Mouse (Mus musculus): Measurements from ENCODE around the gene Gm9821. TPM values are rescaled to one million over a fixed set of nuclear protein-coding genes. Genes with fewer than 3 reads are reported as not detected.

Gm9821 gene
- polyA plus RNA-seq, 1 experiment from 2014 or later = 0.49 TPM

- 89% methylated on average over 7 of the region's 7 CpGs for WGBS
- H3K27me3 ChIP-seq (ENCODE audit: control insufficient read depth, insufficient read depth, low read length) = no peaks in the 10 kb centered on the region
- H3K36me3 ChIP-seq (ENCODE audit: control insufficient read depth, insufficient read depth, low read length) = peaks cover 73% of the 10 kb centered on the region
- H3K9me3 ChIP-seq (ENCODE audit: control insufficient read depth, low read length) = no peaks in the 10 kb centered on the region
- H3K4me1 ChIP-seq (ENCODE audit: control insufficient read depth, insufficient read depth, low read length) = no peaks in the 10 kb centered on the region
- no peak overlapping the region for H3K4me2 ChIP-seq (replicated peaks; ENCODE audit: low read depth, low read length)
- H3K27ac ChIP-seq (ENCODE audit: low read depth, low read length) = no peak overlapping the region
- H3K9ac ChIP-seq (ENCODE audit: low read depth, low read length) = no peak overlapping the region
- ATAC-seq (ENCODE audit: low FRiP score, low TSS enrichment) = no peak
- no peak overlapping the region for H3K4me3 ChIP-seq (ENCODE audit: low read length)
These were observed 32.0 kb upstream of the Gm9821 start for GRCm38 (mm10) chr2:91913328-91914110.

GRCm38 (mm10) chr2:91916346-91916977 lies 29.0 kb upstream of the Gm9821 start:
- Histone ChIP-seq H3K27me3 (ENCODE audit: control insufficient read depth, insufficient read depth, low read length) (peaks cover 2% of the 10 kb centered on the region), H3K4me1 (ENCODE audit: control insufficient read depth, insufficient read depth, low read length) (peaks cover 2% of the 10 kb centered on the region; the same call in 1 of the 2 replicates), H3K27ac (ENCODE audit: low read depth, low read length) (no peak overlapping the region), H3K9ac (ENCODE audit: low read depth, low read length) (no peak overlapping the region), H3K4me3 (ENCODE audit: low read length) (no peak overlapping the region), H3K36me3 (ENCODE audit: control insufficient read depth, insufficient read depth, low read length) (peaks cover 48% of the 10 kb centered on the region), H3K9me3 (ENCODE audit: control insufficient read depth, low read length) (no peaks in the 10 kb centered on the region), H3K4me2 (replicated peaks; ENCODE audit: low read depth, low read length) (no peak overlapping the region)
- WGBS = 91% methylated on average over 7 of the region's 7 CpGs
- ATAC-seq (ENCODE audit: low FRiP score, low TSS enrichment) = no peak

- Histone ChIP-seq H3K9me3 (ENCODE audit: control insufficient read depth, low read length) (no peaks in the 10 kb centered on the region), H3K4me3 (ENCODE audit: low read length) (no peak overlapping the region), H3K4me2 (replicated peaks; ENCODE audit: low read depth, low read length) (no peak overlapping the region), H3K27ac (ENCODE audit: low read depth, low read length) (no peak overlapping the region), H3K27me3 (ENCODE audit: control insufficient read depth, insufficient read depth, low read length) (peaks cover 9% of the 10 kb centered on the region), H3K4me1 (ENCODE audit: control insufficient read depth, insufficient read depth, low read length) (peaks cover 5% of the 10 kb centered on the region), H3K9ac (ENCODE audit: low read depth, low read length) (no peak overlapping the region), H3K36me3 (ENCODE audit: control insufficient read depth, insufficient read depth, low read length) (peaks cover 41% of the 10 kb centered on the region)
- ATAC-seq (ENCODE audit: low FRiP score, low TSS enrichment) = no peak
- WGBS = 94% methylated on average over 7 of the region's 7 CpGs
These were observed 28.4 kb upstream of the Gm9821 start for GRCm38 (mm10) chr2:91917096-91917495.

GRCm38 (mm10) chr2:91920130-91920529 lies 25.4 kb upstream of the Gm9821 start:
- Histone ChIP-seq H3K4me3 (ENCODE audit: low read length) (no peak overlapping the region), H3K9ac (ENCODE audit: low read depth, low read length) (no peak overlapping the region), H3K36me3 (ENCODE audit: control insufficient read depth, insufficient read depth, low read length) (peaks cover 22% of the 10 kb centered on the region), H3K4me1 (ENCODE audit: control insufficient read depth, insufficient read depth, low read length) (peaks cover 9% of the 10 kb centered on the region), H3K9me3 (ENCODE audit: control insufficient read depth, low read length) (no peaks in the 10 kb centered on the region), H3K27ac (ENCODE audit: low read depth, low read length) (no peak overlapping the region), H3K4me2 (replicated peaks; ENCODE audit: low read depth, low read length) (no peak overlapping the region), H3K27me3 (ENCODE audit: control insufficient read depth, insufficient read depth, low read length) (peaks cover 26% of the 10 kb centered on the region)
- 74% methylated on average over 4 of the region's 4 CpGs for WGBS
- no peak for ATAC-seq (ENCODE audit: low FRiP score, low TSS enrichment)

- peak; percentile 17; the same call in 1 of the 2 replicates for ATAC-seq (ENCODE audit: low FRiP score, low TSS enrichment)
- no peak overlapping the region for H3K9ac ChIP-seq (ENCODE audit: low read depth, low read length)
These were observed 24.2 kb upstream of the Gm9821 start for GRCm38 (mm10) chr2:91921181-91921789.

GRCm38 (mm10) chr2:91921790-91922570 lies 23.5 kb upstream of the Gm9821 start:
- Histone ChIP-seq H3K27me3 (ENCODE audit: control insufficient read depth, insufficient read depth, low read length) (peaks cover 26% of the 10 kb centered on the region), H3K27ac (ENCODE audit: low read depth, low read length) (no peak overlapping the region), H3K4me1 (ENCODE audit: control insufficient read depth, insufficient read depth, low read length) (peaks cover 9% of the 10 kb centered on the region), H3K4me2 (replicated peaks; ENCODE audit: low read depth, low read length) (peak overlapping the region; percentile 92), H3K36me3 (ENCODE audit: control insufficient read depth, insufficient read depth, low read length) (peaks cover 13% of the 10 kb centered on the region), H3K4me3 (ENCODE audit: low read length) (peak overlapping the region; percentile 52), H3K9ac (ENCODE audit: low read depth, low read length) (peak overlapping the region; percentile 38; the same call in 1 of the 2 replicates), H3K9me3 (ENCODE audit: control insufficient read depth, low read length) (no peaks in the 10 kb centered on the region)
- WGBS = 2% methylated on average over 61 of the region's 64 CpGs
- peak; percentile 57 for ATAC-seq (ENCODE audit: low FRiP score, low TSS enrichment)

More at GRCm38 (mm10) chr2:91921181-91921789, 24.2 kb upstream of the Gm9821 start:
- Histone ChIP-seq H3K27me3 (ENCODE audit: control insufficient read depth, insufficient read depth, low read length) (peaks cover 26% of the 10 kb centered on the region), H3K9me3 (ENCODE audit: control insufficient read depth, low read length) (no peaks in the 10 kb centered on the region), H3K27ac (ENCODE audit: low read depth, low read length) (no peak overlapping the region), H3K4me3 (ENCODE audit: low read length) (peak overlapping the region; percentile 52), H3K4me2 (replicated peaks; ENCODE audit: low read depth, low read length) (peak overlapping the region; percentile 92), H3K4me1 (ENCODE audit: control insufficient read depth, insufficient read depth, low read length) (peaks cover 9% of the 10 kb centered on the region), H3K36me3 (ENCODE audit: control insufficient read depth, insufficient read depth, low read length) (peaks cover 20% of the 10 kb centered on the region)
- 4% methylated on average over 31 of the region's 31 CpGs for WGBS

- H3K27me3 ChIP-seq (ENCODE audit: control insufficient read depth, insufficient read depth, low read length) = peaks cover 26% of the 10 kb centered on the region
- H3K4me1 ChIP-seq (ENCODE audit: control insufficient read depth, insufficient read depth, low read length) = peaks cover 9% of the 10 kb centered on the region
- no peak overlapping the region for H3K9ac ChIP-seq (ENCODE audit: low read depth, low read length)
- ATAC-seq (ENCODE audit: low FRiP score, low TSS enrichment) = no peak; the same call in 1 of the 2 replicates
- peaks cover 7% of the 10 kb centered on the region for H3K36me3 ChIP-seq (ENCODE audit: control insufficient read depth, insufficient read depth, low read length)
- H3K9me3 ChIP-seq (ENCODE audit: control insufficient read depth, low read length) = no peaks in the 10 kb centered on the region
- H3K27ac ChIP-seq (ENCODE audit: low read depth, low read length) = no peak overlapping the region
- H3K4me3 ChIP-seq (ENCODE audit: low read length) = peak overlapping the region; percentile 52
- WGBS = 3% methylated on average over 37 of the region's 37 CpGs
- peak overlapping the region; percentile 92 for H3K4me2 ChIP-seq (replicated peaks; ENCODE audit: low read depth, low read length)
These were observed 22.7 kb upstream of the Gm9821 start for GRCm38 (mm10) chr2:91922586-91923414.

Data from kidney, embryonic 14.5 days (tissue).